Mouse (Mus musculus): Measurements from ENCODE around the gene Taf5l. TPM values are rescaled to one million over a fixed set of nuclear protein-coding genes. Genes with fewer than 3 reads are reported as not detected.

Taf5l gene
- polyA plus RNA-seq, 1 experiment from 2014 or later: 38.7 TPM

DNA sequence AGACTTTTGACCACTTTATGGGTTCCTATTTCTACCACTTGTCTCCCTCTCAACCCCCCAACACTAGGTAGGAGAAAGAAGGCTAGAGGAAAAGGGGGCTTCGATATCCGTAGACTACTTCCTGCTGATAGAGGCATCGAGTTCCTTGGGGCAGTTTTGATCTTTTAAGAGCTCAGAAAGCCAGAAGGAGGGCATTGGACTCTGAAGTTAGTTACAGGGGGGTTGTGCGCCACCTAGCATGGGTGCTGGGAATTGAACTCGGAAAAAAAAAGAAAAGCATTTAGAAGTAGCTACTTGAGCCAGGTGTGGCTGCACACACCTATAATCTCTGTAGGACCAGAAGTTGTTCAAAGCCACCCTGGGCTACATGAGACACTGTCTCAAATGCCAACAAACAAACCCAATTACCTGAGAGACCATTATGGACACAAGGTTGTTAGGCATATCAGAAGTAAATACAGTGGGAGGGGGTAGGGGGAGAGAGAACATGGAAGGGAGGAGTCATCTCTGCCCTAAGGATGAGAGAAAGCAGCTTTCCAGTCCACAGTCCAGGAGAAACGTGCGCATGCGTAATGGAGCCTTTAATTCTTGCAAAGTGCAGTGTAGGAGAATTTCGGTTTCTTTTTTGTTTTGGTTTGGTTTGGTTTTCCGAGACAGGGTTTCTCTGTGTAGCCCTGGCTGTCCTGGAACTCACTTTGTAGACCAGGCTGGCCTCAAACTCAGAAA is 71.0 kb downstream of the Taf5l start:
- Histone ChIP-seq H3K4me2 (peak overlapping the region; percentile 98), H3K27me3 (no peaks in the 10 kb centered on the region)
- ATAC-seq (ENCODE audit: low FRiP score): no peak

DNA sequence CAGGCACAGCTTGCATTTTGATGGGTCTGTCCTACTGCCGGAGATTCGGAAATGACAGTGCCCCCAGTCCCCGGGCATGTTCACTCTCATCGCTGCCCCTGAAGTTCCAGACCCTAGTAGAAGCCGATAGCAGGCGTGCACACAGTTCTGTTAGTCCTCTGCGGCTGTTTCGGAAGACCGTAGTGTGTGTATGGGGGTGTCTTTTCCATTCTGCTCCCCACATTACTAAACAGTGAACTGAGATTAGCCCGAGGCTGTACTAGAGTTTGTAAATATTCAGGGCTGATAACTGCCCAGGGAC is 71.6 kb downstream of the Taf5l start:
- peaks cover 15% of the 10 kb centered on the region for H3K4me1 ChIP-seq
- peak overlapping the region; percentile 82 for H3K9ac ChIP-seq
- peak overlapping the region; percentile 98 for H3K4me2 ChIP-seq
- 5% methylated on average over 10 of the region's 10 CpGs for WGBS
- H3K27ac ChIP-seq: peak overlapping the region; percentile 78
- no peaks in the 10 kb centered on the region for H3K27me3 ChIP-seq
- peaks cover 25% of the 10 kb centered on the region for H3K36me3 ChIP-seq (replicated peaks)
- peak overlapping the region; percentile 98 for H3K4me3 ChIP-seq (replicated peaks)
- no peaks in the 10 kb centered on the region for H3K9me3 ChIP-seq
- peak; percentile 52; the same call in 1 of the 2 replicates for ATAC-seq (ENCODE audit: low FRiP score)

More for the DNA sequence above, 71.0 kb downstream of the Taf5l start:
- Histone ChIP-seq H3K4me3 (replicated peaks) (peak overlapping the region; percentile 98), H3K36me3 (replicated peaks) (peaks cover 22% of the 10 kb centered on the region), H3K9ac (peak overlapping the region; percentile 82), H3K27ac (peak overlapping the region; percentile 78; the same call in 1 of the 2 replicates), H3K4me1 (peaks cover 15% of the 10 kb centered on the region), H3K9me3 (no peaks in the 10 kb centered on the region)
- 33% methylated on average over 10 of the region's 10 CpGs for WGBS

DNA sequence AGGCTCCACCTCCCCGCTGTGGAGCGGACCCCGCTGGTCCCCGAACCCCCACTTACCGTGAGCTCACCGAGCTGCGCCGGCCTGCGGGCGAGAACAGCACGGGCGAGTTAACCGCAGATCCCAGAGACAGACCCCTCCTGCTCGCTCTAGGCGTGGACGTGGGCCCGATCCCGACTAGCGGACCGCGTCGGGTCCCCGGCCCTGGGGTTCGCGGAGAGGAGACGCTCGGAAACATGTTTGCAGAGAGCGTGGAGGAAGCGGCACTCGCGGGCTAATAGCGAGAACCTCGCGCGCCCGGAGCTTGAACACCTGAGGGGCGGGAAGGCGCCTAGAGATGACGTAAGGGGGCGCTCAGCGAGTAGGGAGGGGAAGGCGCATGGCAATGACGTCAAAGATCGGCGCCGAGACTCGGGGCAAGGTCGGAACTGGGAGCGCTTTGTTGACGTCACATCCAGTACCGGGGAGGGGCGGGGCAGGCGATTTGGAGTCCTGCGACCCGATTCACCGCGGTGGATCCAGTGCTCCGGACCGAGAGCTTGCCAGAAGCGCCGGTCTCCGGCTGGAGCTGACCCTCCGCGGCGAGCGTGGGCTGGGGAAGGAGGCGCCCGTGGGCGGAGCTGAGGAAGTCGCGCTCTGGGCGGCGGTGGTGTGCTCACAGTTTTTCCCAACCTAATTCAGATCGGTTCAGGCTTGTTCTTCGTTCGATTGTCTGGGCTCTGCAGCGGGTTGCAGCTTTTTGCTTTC is 72.1 kb downstream of the Taf5l start, which contains the start of gene Nup133:
Gene Nup133, minus strand, starts transcription at position 324 of the 744 bp plus-strand sequence.
- WGBS: under 1% methylated on average over 77 of the region's 77 CpGs
- peak within 1 kb of the TSS; percentile 82 for H3K9ac ChIP-seq
- H3K9me3 ChIP-seq: no peaks in the 10 kb centered on the region
- peak within 1 kb of the TSS; percentile 98 for H3K4me2 ChIP-seq
- H3K27ac ChIP-seq: peak within 1 kb of the TSS; percentile 78
- H3K27me3 ChIP-seq: no peaks in the 10 kb centered on the region
- peak; percentile 91 for ATAC-seq (ENCODE audit: low FRiP score)
- peaks cover 23% of the 10 kb centered on the region for H3K36me3 ChIP-seq (replicated peaks)
- H3K4me1 ChIP-seq: peaks cover 15% of the 10 kb centered on the region
- H3K4me3 ChIP-seq (replicated peaks): peak within 1 kb of the TSS; percentile 98

MicroRNAs within 50 kb of the gene (microRNA counts, 519-probe panel; counts per million panel counts)
- microRNA mmu-miR-1967: not detected

Small RNA genes within 50 kb of the gene (microRNA-seq; reads per million reads assigned to microRNA genes)
- not detected for gene Mir1967

Other genes with a start within 250 kb of the Taf5l start
- 61.4 and 63.9 TPM in 2 replicates for gene Rab4a, start 215.4 kb downstream of the Taf5l start, polyA plus RNA-seq (2016; fragmentation: Nextera tagmentation; extraction: Ambion mirVana)
- gene Ccsap, start 161.2 kb downstream of the Taf5l start, polyA plus RNA-seq (2016; fragmentation: Nextera tagmentation; extraction: Ambion mirVana): 11.7 and 12.3 TPM in 2 replicates
- 0.94 and 2.4 TPM in 2 replicates for gene Acta1, start 126.6 kb downstream of the Taf5l start, polyA plus RNA-seq (2016; fragmentation: Nextera tagmentation; extraction: Ambion mirVana)
- 50.3 and 56.2 TPM in 2 replicates for gene Nup133, start 72.1 kb downstream of the Taf5l start, polyA plus RNA-seq (2016; fragmentation: Nextera tagmentation; extraction: Ambion mirVana)
- gene Abcb10, start 38.3 kb downstream of the Taf5l start, polyA plus RNA-seq (2016; fragmentation: Nextera tagmentation; extraction: Ambion mirVana): 16.1 and 17.3 TPM in 2 replicates
- 6.5 and 7.7 TPM in 2 replicates for gene Urb2, start 111 bp upstream of the Taf5l start, polyA plus RNA-seq (2016; fragmentation: Nextera tagmentation; extraction: Ambion mirVana)
- 62.5 and 71.8 TPM in 2 replicates for gene Galnt2, start 210.0 kb upstream of the Taf5l start, polyA plus RNA-seq (2016; fragmentation: Nextera tagmentation; extraction: Ambion mirVana)

All from forebrain, embryonic 12.5 days (tissue).